Mouse (Mus musculus) gastrocnemius, postnatal 4 days (tissue): Measurements from ENCODE around the gene Alg2. TPM values are rescaled to one million over a fixed set of nuclear protein-coding genes. Genes with fewer than 3 reads are reported as not detected.

Experiments used
- total RNA-seq, 2 experiments: library from RNA; stranded (reverse); gene quantifications; 2 replicates each; pipeline ENCODE4 v1.2.3; 2021

The Alg2 gene
- total RNA-seq, 2 experiments from 2014 or later: 21.7 to 24.9 TPM

Other genes starting within 250 kb of the Alg2 start
- 10 to 100 TPM; 35.2 to 40.8 TPM for gene Tgfbr1, start 121.1 kb downstream of the Alg2 start, total RNA-seq
- 10 to 100 TPM; 73.0 to 74.5 TPM for gene Sec61b, start 325 bp upstream of the Alg2 start, total RNA-seq